Mouse (Mus musculus) limb, embryonic 10.5 days (tissue): ENCODE measurements around the gene Pla1a. TPM values are rescaled to one million over a fixed set of nuclear protein-coding genes. Genes with fewer than 3 reads are reported as not detected.

Experiments
- DNase-seq: peaks from one replicate; pipeline ENCODE4 v3.0.0-alpha.2; 2017; ENCODE audit warnings: low spot score
- H3K27ac ChIP-seq: fragments of 300-500 bp; sonication (generic); 2 replicates; pipeline ENCODE4 v1.5.1; 2016; ENCODE audit warnings: mild to moderate bottlenecking
- H3K27me3 ChIP-seq: fragments of 300-500 bp; sonication (generic); 2 replicates; pipeline ENCODE4 v1.6.1; 2016; ENCODE audit warnings: low read depth, mild to moderate bottlenecking; ENCODE audit not compliant: poor library complexity, severe bottlenecking
- H3K36me3 ChIP-seq: fragments of 300-500 bp; sonication (generic); 2 replicates; pipeline ENCODE4 v1.6.1; 2016; ENCODE audit warnings: mild to moderate bottlenecking, moderate library complexity
- H3K4me1 ChIP-seq: fragments of 300-500 bp; sonication (generic); 2 replicates; pipeline ENCODE4 v1.6.1; 2016
- H3K4me3 ChIP-seq: fragments of 300-500 bp; sonication (generic); 2 replicates; pipeline ENCODE4 v1.5.1; 2016; ENCODE audit warnings: mild to moderate bottlenecking, moderate library complexity
- H3K9me3 ChIP-seq: fragments of 300-500 bp; sonication (generic); replicated peaks from 2 replicates; pipeline ENCODE4 v1.6.1; 2016; ENCODE audit warnings: mild to moderate bottlenecking
- WGBS: fragments of 180-500 bp; shearing (Covaris S2); methylation state at CpG from one replicate; pipeline ENCODE4 v1.1.7; 2016; 5-methylcytosine and 5-hydroxymethylcytosine counted together
- polyA plus RNA-seq: library from polyadenylated mRNA; unstranded; fragments of >200 nt; fragmentation: Nextera tagmentation; extraction: Ambion mirVana; gene quantifications from 2 replicates; pipeline ENCODE4 v1.2.1, GENCODE M21; 2016

The Pla1a gene
- polyA plus RNA-seq, 1 experiment from 2014 or later, result 0.11 TPM

DNA sequence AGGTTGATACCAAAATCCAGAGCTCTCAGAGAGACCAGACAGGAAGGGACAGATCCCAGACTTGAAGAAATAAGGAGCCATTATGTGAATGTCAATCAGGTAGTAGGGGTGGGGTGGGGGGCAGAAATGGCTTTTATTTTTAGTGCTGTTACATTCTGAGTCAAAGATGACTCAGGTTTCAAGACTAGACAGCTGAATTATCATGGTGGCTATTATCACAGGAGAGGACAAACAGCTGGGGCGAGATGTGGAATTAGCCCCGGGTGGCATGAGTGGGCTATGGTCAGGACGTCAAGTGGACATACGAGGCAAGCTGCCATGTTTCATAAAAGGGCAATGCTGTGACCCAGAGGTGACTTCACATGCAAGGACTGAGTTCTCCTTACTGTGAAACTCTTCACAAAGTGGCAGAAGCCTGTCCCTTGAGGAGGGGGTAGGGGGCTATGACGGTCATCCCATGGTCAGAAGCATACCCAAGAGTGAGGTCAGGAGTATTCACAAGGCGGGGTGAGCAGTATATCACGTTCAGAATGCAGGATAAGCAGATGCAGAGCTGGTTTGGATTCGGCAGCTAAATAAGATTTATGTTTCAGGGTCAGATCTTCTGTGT lies 43.6 kb downstream of the Pla1a start:
- H3K4me1 ChIP-seq, result no peaks in the 10 kb centered on the region
- WGBS, result 78% methylated on average over 8 of the region's 8 CpGs
- no peaks in the 10 kb centered on the region for H3K36me3 ChIP-seq
- DNase-seq, result no peak
- no peaks in the 10 kb centered on the region for H3K27me3 ChIP-seq
- no peak overlapping the region for H3K4me3 ChIP-seq
- no peaks in the 10 kb centered on the region for H3K9me3 ChIP-seq
- no peak overlapping the region for H3K27ac ChIP-seq

DNA sequence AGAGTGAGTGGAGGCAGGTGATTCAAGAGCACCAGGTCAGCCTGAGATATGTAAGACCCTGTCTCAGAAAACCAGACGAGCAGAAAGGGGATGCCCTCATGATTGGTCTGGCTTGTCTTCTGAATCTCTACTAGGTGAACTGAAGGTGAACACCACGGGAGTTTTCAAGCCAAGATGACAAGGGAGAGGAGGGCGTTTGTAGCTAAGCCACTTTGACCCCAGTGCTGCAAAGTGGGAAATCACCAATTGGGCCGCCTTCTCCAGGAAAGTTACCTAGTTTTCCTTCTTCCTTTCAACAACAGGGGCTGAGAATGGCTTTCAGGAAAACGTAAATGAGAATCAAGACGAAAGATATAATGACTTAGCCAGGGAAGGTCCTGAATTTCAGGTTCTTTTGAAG lies 44.2 kb downstream of the Pla1a start:
- 77% methylated on average over 6 of the region's 6 CpGs for WGBS
- no peak overlapping the region for H3K4me3 ChIP-seq
- no peak overlapping the region for H3K27ac ChIP-seq
- H3K9me3 ChIP-seq, result no peaks in the 10 kb centered on the region
- DNase-seq, result no peak
- no peaks in the 10 kb centered on the region for H3K27me3 ChIP-seq
- no peaks in the 10 kb centered on the region for H3K36me3 ChIP-seq
- no peaks in the 10 kb centered on the region for H3K4me1 ChIP-seq

DNA sequence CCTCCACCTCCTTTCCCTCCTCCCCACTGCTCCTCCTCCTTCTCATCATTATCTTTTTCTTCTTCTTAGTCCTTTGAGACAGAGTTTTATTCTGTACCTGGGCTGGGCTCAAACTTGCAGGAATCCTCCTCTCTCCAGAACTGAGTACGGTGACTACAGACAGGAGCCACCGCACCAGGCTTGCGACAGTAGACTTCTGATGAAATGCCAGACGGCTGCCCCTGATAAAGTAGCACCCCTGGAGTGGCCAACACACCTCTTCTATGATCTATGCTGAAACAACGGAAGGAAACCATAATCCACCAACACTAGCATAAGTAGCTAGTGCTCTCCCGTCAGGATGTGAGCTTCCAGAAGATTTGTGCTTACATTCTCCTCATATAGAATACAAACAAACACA lies 45.6 kb downstream of the Pla1a start:
- 92% methylated on average over 6 of the region's 6 CpGs for WGBS
- no peak for DNase-seq
- Histone ChIP-seq H3K27me3 (no peaks in the 10 kb centered on the region), H3K27ac (no peak overlapping the region), H3K4me1 (no peaks in the 10 kb centered on the region), H3K4me3 (no peak overlapping the region), H3K36me3 (no peaks in the 10 kb centered on the region), H3K9me3 (no peaks in the 10 kb centered on the region)

DNA sequence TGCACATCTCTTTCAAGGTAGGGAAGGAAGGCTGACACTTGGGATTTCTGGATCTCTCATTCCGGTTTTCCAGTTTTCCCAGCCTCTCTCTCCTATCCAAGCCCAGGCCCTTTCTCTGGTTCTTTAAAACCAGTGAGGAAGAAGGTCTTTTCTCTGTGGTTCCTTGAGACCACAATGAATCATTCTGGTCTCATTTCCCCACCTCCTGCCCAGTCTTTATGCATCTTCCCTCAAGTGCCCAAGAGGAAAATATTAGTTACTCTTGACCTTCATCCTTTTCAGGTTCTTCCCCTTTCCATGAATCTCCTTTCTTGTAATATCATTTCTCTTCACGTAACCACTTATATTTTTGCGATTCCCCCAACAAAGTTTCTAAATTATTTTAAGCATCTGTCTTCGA lies 47.2 kb downstream of the Pla1a start:
- H3K9me3 ChIP-seq, result no peaks in the 10 kb centered on the region
- H3K27ac ChIP-seq, result no peak overlapping the region
- H3K4me1 ChIP-seq, result no peaks in the 10 kb centered on the region
- no peak overlapping the region for H3K4me3 ChIP-seq
- no peaks in the 10 kb centered on the region for H3K27me3 ChIP-seq
- 94% methylated on average over 4 of the region's 4 CpGs for WGBS
- H3K36me3 ChIP-seq, result no peaks in the 10 kb centered on the region
- DNase-seq, result no peak

DNA sequence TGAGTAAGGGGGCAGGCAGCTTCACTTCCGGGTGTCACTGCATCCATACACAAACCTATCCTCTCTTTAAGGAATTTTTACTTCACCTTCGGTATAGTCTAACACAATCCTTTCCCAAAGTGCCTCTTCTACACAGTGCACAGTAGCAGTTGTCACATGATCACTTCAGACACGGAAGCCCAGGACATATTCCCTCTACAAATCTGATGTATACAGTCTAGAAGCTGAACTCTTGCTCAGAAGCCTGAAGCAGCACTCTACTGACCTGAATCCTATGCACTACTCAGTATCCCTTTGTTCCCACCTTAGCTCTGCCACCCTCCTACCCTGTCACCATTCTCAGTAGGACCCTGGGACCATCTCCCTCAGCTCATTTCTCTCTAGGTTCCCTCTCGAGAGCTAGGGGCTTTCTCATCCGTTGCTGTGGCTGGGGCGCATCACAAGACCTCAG lies 47.7 kb downstream of the Pla1a start:
- Histone ChIP-seq H3K36me3 (no peaks in the 10 kb centered on the region), H3K27ac (no peak overlapping the region), H3K9me3 (no peaks in the 10 kb centered on the region), H3K4me3 (no peak overlapping the region), H3K27me3 (no peaks in the 10 kb centered on the region), H3K4me1 (no peaks in the 10 kb centered on the region)
- 92% methylated on average over 6 of the region's 6 CpGs for WGBS
- no peak for DNase-seq

DNA sequence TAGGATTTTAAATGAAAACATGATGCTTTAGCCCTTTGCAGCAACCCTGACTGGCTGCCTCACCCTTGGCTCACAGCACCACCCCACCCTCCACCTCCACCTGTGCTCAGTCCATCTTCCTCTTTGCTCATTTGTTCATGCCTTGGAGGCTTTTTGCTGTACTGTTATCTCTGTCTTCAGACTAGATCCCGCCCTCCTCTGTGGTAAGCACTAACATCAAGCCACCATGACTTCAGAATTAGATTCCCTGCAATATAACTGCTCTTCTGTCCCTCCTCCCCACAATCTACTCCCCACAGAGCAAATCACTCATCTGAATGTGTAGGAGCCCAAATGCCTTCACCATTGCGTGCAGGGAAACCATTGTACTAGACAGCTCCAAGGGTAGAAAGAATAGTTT lies 49.3 kb downstream of the Pla1a start:
- Histone ChIP-seq H3K36me3 (no peaks in the 10 kb centered on the region), H3K27me3 (no peaks in the 10 kb centered on the region), H3K9me3 (no peaks in the 10 kb centered on the region), H3K4me3 (no peak overlapping the region), H3K27ac (no peak overlapping the region), H3K4me1 (peaks cover 6% of the 10 kb centered on the region)
- whole genome bisulfite sequencing, result 87% methylated on average over 2 of the region's 2 CpGs
- no peak for DNase-seq

DNA sequence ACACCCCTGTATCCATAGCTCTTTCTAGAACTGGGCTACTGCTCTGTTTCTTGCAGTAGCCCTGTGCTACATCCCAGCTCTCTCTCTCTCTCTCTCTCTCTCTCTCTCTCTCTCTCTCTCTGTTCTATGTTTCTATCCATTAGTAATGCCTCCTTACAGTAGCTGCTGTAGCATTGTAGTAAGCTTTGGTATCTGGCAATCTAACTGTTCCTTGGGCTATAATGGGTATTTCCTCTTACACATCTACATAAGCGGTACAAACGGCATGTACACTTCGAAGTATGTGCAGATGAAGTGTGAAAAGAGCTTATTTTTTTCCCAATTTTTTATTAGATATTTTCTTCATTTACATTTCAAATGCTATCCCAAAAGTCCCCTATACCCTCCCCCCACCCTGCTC lies 53.0 kb downstream of the Pla1a start:
- 92% methylated on average over 3 of the region's 3 CpGs for WGBS
- no peak overlapping the region for H3K27ac ChIP-seq
- no peak for DNase-seq
- H3K27me3 ChIP-seq, result no peaks in the 10 kb centered on the region
- no peak overlapping the region for H3K4me3 ChIP-seq
- peaks cover 21% of the 10 kb centered on the region for H3K4me1 ChIP-seq
- no peaks in the 10 kb centered on the region for H3K9me3 ChIP-seq
- no peaks in the 10 kb centered on the region for H3K36me3 ChIP-seq

DNA sequence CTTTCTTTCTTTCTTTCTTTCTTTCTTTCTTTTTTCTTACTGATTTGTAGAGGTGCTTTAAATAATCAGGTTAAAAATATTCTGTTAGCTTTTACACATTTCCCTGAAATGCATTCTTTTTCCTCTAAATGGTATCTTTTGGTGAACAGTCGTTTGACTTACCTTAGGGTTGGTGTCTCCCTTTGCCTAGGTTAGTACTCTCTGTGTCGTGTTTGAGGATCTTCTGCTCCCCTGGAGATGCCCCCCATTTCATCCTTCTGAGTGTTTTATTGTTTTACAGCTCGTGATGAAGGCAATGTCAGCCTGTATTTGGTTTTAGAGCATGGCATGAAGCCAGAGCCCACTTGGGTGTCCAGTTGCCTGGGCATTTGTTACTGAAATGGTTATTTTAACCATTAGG lies 53.5 kb downstream of the Pla1a start:
- WGBS, result 40% methylated on average over 3 of the region's 3 CpGs
- Histone ChIP-seq H3K4me3 (no peak overlapping the region), H3K36me3 (no peaks in the 10 kb centered on the region), H3K27me3 (no peaks in the 10 kb centered on the region), H3K4me1 (peaks cover 21% of the 10 kb centered on the region), H3K27ac (no peak overlapping the region), H3K9me3 (no peaks in the 10 kb centered on the region)
- no peak for DNase-seq

DNA sequence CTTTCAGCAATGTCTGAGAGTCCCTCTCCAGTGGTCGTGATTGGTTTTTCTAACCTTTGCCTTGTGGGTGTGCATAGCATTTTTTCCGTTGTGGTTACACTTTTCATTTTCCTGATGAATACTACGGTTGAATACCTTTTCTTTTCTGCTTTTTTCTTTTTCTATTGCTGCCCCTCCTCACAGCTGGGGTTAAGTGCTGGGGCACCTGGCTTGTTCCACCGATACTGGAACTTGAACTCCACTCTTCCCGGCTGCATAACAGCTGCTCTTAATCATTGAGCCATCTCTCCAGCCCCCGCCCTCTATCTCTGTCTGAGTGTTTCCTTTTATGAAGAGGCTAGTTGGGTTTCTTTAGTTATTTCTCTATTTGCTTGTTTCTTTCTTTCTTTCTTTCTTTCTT lies 53.9 kb downstream of the Pla1a start:
- no peaks in the 10 kb centered on the region for H3K9me3 ChIP-seq
- no peak overlapping the region for H3K4me3 ChIP-seq
- no peaks in the 10 kb centered on the region for H3K27me3 ChIP-seq
- no peaks in the 10 kb centered on the region for H3K36me3 ChIP-seq
- H3K27ac ChIP-seq, result no peak overlapping the region
- 42% methylated on average over 6 of the region's 6 CpGs for WGBS
- peaks cover 21% of the 10 kb centered on the region for H3K4me1 ChIP-seq
- DNase-seq, result no peak

DNA sequence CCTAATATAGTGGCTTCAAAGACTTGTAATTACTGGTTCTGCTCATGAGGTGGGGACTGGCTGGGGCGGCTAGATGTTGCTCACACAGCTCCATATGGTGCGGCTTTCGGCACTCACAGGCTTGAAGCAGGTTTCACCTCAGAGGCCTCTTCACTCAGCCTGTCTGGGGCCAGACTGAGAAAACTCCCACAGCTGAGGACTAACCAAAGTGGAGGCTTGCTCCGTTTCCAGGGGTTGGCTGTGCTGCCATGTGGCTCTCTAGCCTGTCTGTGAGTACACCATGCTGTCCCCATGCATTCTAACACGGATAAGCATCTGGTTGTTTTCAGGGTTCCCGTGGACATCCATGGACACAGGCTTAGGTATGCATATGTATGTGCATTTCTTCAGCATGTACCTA lies 54.4 kb downstream of the Pla1a start:
- Histone ChIP-seq H3K36me3 (no peaks in the 10 kb centered on the region), H3K4me3 (no peak overlapping the region), H3K27me3 (no peaks in the 10 kb centered on the region), H3K4me1 (peaks cover 21% of the 10 kb centered on the region), H3K27ac (0 out of 2 replicates have a peak overlapping the region, but pooled peaks have one; percentile 30), H3K9me3 (no peaks in the 10 kb centered on the region)
- WGBS, result 62% methylated on average over 6 of the region's 6 CpGs
- DNase-seq, result no peak

DNA sequence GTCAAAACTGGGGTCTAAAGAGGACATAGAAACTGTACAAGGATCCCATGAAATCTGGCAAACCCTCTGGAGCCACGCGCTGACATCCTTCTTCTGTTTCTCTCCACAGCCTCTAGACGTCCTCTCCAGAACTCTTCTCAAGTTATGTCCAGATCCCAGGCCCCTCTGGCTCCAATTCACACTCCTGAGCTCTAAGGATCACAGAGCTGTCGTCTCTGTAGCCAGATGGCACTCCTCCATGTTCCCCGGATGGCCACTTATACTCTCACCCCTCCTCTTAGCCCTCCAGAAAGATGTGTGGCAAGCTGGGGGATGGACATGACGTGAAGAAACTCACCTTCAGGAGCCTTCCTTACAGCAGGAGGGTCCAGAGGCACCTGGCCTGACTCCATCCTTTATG lies 55.4 kb downstream of the Pla1a start:
- DNase-seq, result no peak
- Histone ChIP-seq H3K4me1 (peaks cover 21% of the 10 kb centered on the region), H3K27me3 (no peaks in the 10 kb centered on the region), H3K27ac (no peak overlapping the region), H3K4me3 (no peak overlapping the region), H3K36me3 (no peaks in the 10 kb centered on the region), H3K9me3 (no peaks in the 10 kb centered on the region)
- 78% methylated on average over 6 of the region's 6 CpGs for WGBS

DNA sequence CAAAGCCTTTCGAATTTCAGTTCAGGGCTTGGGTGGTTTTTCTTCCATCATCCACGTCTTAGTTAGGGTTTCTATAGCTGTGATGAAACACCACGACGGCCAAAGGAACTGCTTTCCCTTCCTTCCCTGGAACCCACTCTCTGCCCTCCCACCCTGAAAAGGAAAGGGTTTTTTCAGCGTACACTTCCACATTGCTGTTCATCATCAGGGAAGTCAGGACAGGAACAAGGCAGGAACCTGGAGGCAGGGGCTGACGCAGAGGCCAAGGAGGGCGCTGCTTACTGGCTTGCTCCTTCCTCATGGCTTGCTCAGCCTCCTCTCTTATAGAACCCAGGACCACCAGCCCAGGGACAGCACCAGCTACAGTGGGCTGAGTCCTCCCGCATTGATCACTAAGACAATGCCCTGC lies 56.1 kb downstream of the Pla1a start:
- no peak for DNase-seq
- no peaks in the 10 kb centered on the region for H3K36me3 ChIP-seq
- no peaks in the 10 kb centered on the region for H3K27me3 ChIP-seq
- peaks cover 21% of the 10 kb centered on the region for H3K4me1 ChIP-seq
- H3K9me3 ChIP-seq, result no peaks in the 10 kb centered on the region
- peak overlapping the region; percentile 39 for H3K4me3 ChIP-seq
- 68% methylated on average over 8 of the region's 8 CpGs for WGBS
- peak overlapping the region; percentile 47 for H3K27ac ChIP-seq

DNA sequence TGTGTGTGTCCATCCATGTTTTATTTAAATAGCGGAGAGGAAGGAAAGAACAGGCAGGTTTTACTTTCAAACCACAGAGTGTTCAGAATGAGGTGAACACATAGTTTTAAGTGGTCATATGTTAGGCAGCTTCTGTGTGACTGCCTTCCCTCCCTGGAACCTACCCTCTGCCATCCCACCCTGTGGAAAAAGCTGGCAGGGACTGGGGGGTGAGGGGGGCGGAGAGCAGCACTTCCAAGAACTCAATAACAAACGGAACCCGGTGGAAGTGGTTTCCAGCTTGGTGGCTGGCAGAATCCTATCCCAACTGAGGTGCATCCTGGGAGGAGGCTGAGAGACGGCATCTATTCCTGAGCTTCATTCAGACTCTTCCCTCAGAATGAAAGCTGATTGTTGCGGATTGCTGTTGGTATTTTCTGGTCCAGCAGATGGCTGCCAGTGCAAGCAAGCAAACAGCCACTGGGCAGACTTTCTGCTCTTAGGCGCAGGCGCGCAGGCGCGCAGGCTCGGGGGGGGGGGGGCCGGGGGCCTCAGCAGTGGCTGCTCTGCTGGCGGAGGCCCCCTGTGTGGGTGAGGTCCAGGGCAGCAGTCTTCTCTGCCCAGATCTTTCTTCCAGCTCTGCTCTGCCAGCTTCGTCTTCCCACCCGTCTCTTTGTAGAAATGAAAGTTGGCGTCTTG lies 56.6 kb downstream of the Pla1a start:
- peaks cover 21% of the 10 kb centered on the region for H3K4me1 ChIP-seq
- no peaks in the 10 kb centered on the region for H3K36me3 ChIP-seq
- peak overlapping the region; percentile 47 for H3K27ac ChIP-seq
- DNase-seq, result peak; percentile 66
- no peaks in the 10 kb centered on the region for H3K27me3 ChIP-seq
- no peaks in the 10 kb centered on the region for H3K9me3 ChIP-seq
- H3K4me3 ChIP-seq, result peak overlapping the region; percentile 39
- WGBS, result 51% methylated on average over 17 of the region's 17 CpGs

DNA sequence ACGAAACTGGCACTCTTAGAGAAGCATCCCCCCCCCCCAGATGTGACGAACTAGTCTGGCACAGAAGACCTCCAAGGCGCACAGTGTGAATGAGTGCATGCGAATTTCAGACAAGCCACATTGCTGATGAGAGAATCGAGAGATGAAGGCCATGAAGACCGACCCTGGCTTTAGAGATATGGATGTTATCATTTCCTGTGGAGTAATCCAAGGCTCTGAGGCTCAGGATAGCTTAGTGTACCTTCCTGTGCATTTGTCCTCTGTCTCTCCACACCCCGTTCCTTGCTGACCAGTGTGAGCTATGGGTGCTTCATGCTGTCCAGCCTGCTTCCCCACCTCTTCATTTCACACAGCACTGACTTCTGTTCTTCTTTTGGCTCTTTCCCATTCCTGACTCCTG lies 57.8 kb downstream of the Pla1a start:
- no peaks in the 10 kb centered on the region for H3K27me3 ChIP-seq
- 86% methylated on average over 7 of the region's 7 CpGs for WGBS
- H3K27ac ChIP-seq, result no peak overlapping the region
- no peak overlapping the region for H3K4me3 ChIP-seq
- no peaks in the 10 kb centered on the region for H3K36me3 ChIP-seq
- peaks cover 21% of the 10 kb centered on the region for H3K4me1 ChIP-seq
- no peaks in the 10 kb centered on the region for H3K9me3 ChIP-seq
- no peak for DNase-seq
